Mouse (Mus musculus): ENCODE results near the gene Dcaf12.

GRCm38 (mm10) chr4:41313722-41314121 lies 967 bp downstream of the Dcaf12 start:
- TF ChIP-seq CTCF (IDR thresholded peaks at IDR 0.05) (no peak), EP300 (IDR thresholded peaks at IDR 0.05; ENCODE audit: insufficient read depth, low read depth, low read length) (no peak)

All from heart, adult 2 months (tissue).